Mouse (Mus musculus) heart, postnatal 10 days (tissue): ENCODE data around the gene Krtap1-3. TPM values are rescaled to one million over a fixed set of nuclear protein-coding genes. Genes with fewer than 3 reads are reported as not detected.
"Not testable (repeated sequence)": the region's sequence is repeated elsewhere in the genome, so short reads cannot be mapped to it uniquely, and the experiment has no call there.

Experiments
- DNase-seq, 2 experiments: peaks; one replicate each; pipeline ENCODE4 v3.0.0; 2021
- intact Hi-C: fragments of 180-260 bp; cut with DNase I; formaldehyde crosslinking; loops from one replicate; pipeline ENCODE4 v1.15.1; 2025
- total RNA-seq, 2 experiments: library from RNA; stranded (reverse); gene quantifications; 2 replicates each; pipeline ENCODE4 v1.2.3; 2021

The Krtap1-3 gene
- total RNA-seq: not detected

- intact Hi-C loops: no loop called here
- DNase-seq: no peak
Measured at GRCm38 (mm10) chr11:99590981-99591380, at the start of gene Krtap1-3. TSS of gene Krtap1-3 (minus strand) at chr11:99591339.

GRCm38 (mm10) chr11:99640926-99641325, 49.8 kb upstream of the Krtap1-3 start:
- DNase-seq: no peak
- intact Hi-C loops: no loop called here

GRCm38 (mm10) chr11:99637086-99637485, 45.9 kb upstream of the Krtap1-3 start:
- intact Hi-C loops: no loop called here
- DNase-seq: no peak

GRCm38 (mm10) chr11:99634653-99635134, 43.6 kb upstream of the Krtap1-3 start, which contains the start of gene Krtap4-2:
TSS of gene Krtap4-2 (minus strand) at chr11:99635084.
- intact Hi-C loops: no loop called here
- no peak for DNase-seq

- intact Hi-C loops: no loop called here
- DNase-seq: no peak
Measured at GRCm38 (mm10) chr11:99633293-99633692, 42.2 kb upstream of the Krtap1-3 start.

- no peak for DNase-seq
- intact Hi-C loops: no loop called here
Measured at GRCm38 (mm10) chr11:99630890-99631289, 39.8 kb upstream of the Krtap1-3 start.

- intact Hi-C loops: no loop called here
- DNase-seq: no peak
Measured at GRCm38 (mm10) chr11:99628138-99628537, 37.0 kb upstream of the Krtap1-3 start, which contains the start of gene Krtap4-1. TSS of gene Krtap4-1 (minus strand) at chr11:99628238.

- DNase-seq: no peak
- intact Hi-C loops: no loop called here
Measured at GRCm38 (mm10) chr11:99620335-99620734, 29.2 kb upstream of the Krtap1-3 start, which contains the start of gene Gm11562. TSS of gene Gm11562 (minus strand) at chr11:99620435.

GRCm38 (mm10) chr11:99614796-99615363, 23.7 kb upstream of the Krtap1-3 start, which contains the start of gene Krtap2-4:
TSS of gene Krtap2-4 (minus strand) at chr11:99614846.
- no peak for DNase-seq
- intact Hi-C loops: no loop called here

- intact Hi-C loops, DNase-seq: not testable (repeated sequence)
Measured at GRCm38 (mm10) chr11:99610089-99610488, 18.9 kb upstream of the Krtap1-3 start, which contains the start of gene Gm11937. TSS of gene Gm11937 (minus strand) at chr11:99610189.

GRCm38 (mm10) chr11:99609126-99609525, 18.0 kb upstream of the Krtap1-3 start:
- intact Hi-C loops: no loop called here
- no peak for DNase-seq

- intact Hi-C loops, DNase-seq: not testable (repeated sequence)
Measured at GRCm38 (mm10) chr11:99603208-99603607, 12.1 kb upstream of the Krtap1-3 start, which contains the start of gene Gm11938. TSS of gene Gm11938 (minus strand) at chr11:99603308.

- DNase-seq, intact Hi-C loops: not testable (repeated sequence)
Measured at GRCm38 (mm10) chr11:99597742-99598141, 6.6 kb upstream of the Krtap1-3 start, which contains the start of gene Krtap9-3. TSS of gene Krtap9-3 (minus strand) at chr11:99598105.

- intact Hi-C loops: no loop called here
- DNase-seq: no peak
Measured at GRCm38 (mm10) chr11:99585096-99585495, 6.0 kb downstream of the Krtap1-3 start.

- no peak for DNase-seq
- intact Hi-C loops: no loop called here
Measured at GRCm38 (mm10) chr11:99583245-99583704, 7.9 kb downstream of the Krtap1-3 start, which contains the start of gene Krtap1-4. TSS of gene Krtap1-4 (minus strand) at chr11:99583654.

- DNase-seq: no peak
- intact Hi-C loops: no loop called here
Measured at GRCm38 (mm10) chr11:99581564-99581963, 9.6 kb downstream of the Krtap1-3 start.

GRCm38 (mm10) chr11:99581051-99581450, 10.1 kb downstream of the Krtap1-3 start:
- no peak for DNase-seq
- intact Hi-C loops: no loop called here

- DNase-seq: no peak
- intact Hi-C loops: no loop called here
Measured at GRCm38 (mm10) chr11:99580636-99581035, 10.5 kb downstream of the Krtap1-3 start, which contains the start of gene Krtap1-5. TSS of gene Krtap1-5 (minus strand) at chr11:99581016.

GRCm38 (mm10) chr11:99574106-99574505, 17.0 kb downstream of the Krtap1-3 start:
- peak; percentile 65 to 78 for DNase-seq
- intact Hi-C loops: loop anchor here (1.0 kb wide), 1 partner anchor 110 kb away; no protein-coding TSS in a partner anchor

- intact Hi-C loops: no loop called here
- no peak for DNase-seq
Measured at GRCm38 (mm10) chr11:99573164-99573563, 18.0 kb downstream of the Krtap1-3 start.

- DNase-seq: no peak
- intact Hi-C loops: no loop called here
Measured at GRCm38 (mm10) chr11:99566530-99566929, 24.6 kb downstream of the Krtap1-3 start, which contains the start of gene Krtap3-1. TSS of gene Krtap3-1 (minus strand) at chr11:99566630.

GRCm38 (mm10) chr11:99562580-99562979, 28.6 kb downstream of the Krtap1-3 start:
- DNase-seq: no peak
- intact Hi-C loops: no loop called here
